Mouse (Mus musculus) cerebellum, adult (tissue): ENCODE measurements around the gene Gapvd1.
"Not testable (repeated sequence)": the region's sequence is repeated elsewhere in the genome, so short reads cannot be mapped to it uniquely, and the experiment has no call there.

ENCODE experiments used
- ATAC-seq: cut with Nextera tagmentation; 2 replicates; pipeline ENCODE4 v1.9.2; 2017; ENCODE audit warnings: mild to moderate bottlenecking, moderate library complexity, mixed read lengths; ENCODE audit not compliant: insufficient number of reproducible peaks, low FRiP score, low TSS enrichment

Gapvd1 gene

GRCm38 (mm10) chr2:34772252-34773235 lies 17.5 kb upstream of the Gapvd1 start:
- peak; percentile 24; the same call in 1 of the 2 replicates for ATAC-seq

GRCm38 (mm10) chr2:34771368-34772226 lies 16.6 kb upstream of the Gapvd1 start, which contains the start of gene Hspa5:
Gene Hspa5 (plus strand): TSS chr2:34771970.
- peak; percentile 100 for ATAC-seq

GRCm38 (mm10) chr2:34770951-34771350 lies 15.9 kb upstream of the Gapvd1 start:
- no peak for ATAC-seq

GRCm38 (mm10) chr2:34770049-34770448 lies 15.0 kb upstream of the Gapvd1 start:
- ATAC-seq = no peak

GRCm38 (mm10) chr2:34764801-34765200 lies 9.8 kb upstream of the Gapvd1 start:
- ATAC-seq = no peak

GRCm38 (mm10) chr2:34762872-34763271 lies 7.8 kb upstream of the Gapvd1 start:
- ATAC-seq = no peak

GRCm38 (mm10) chr2:34762174-34762573 lies 7.1 kb upstream of the Gapvd1 start:
- ATAC-seq = no peak

GRCm38 (mm10) chr2:34761272-34761671 lies 6.2 kb upstream of the Gapvd1 start:
- ATAC-seq = not testable (repeated sequence)

- ATAC-seq = no peak
These were observed 2.3 kb upstream of the Gapvd1 start for GRCm38 (mm10) chr2:34757341-34757740.

- peak; percentile 97 for ATAC-seq
These were observed 1.1 kb downstream of the Gapvd1 start for GRCm38 (mm10) chr2:34753811-34754550.

GRCm38 (mm10) chr2:34750245-34750644 lies 4.8 kb downstream of the Gapvd1 start:
- no peak for ATAC-seq

- ATAC-seq = no peak
These were observed 6.6 kb downstream of the Gapvd1 start for GRCm38 (mm10) chr2:34748479-34748878.

- ATAC-seq = no peak
These were observed 9.4 kb downstream of the Gapvd1 start for GRCm38 (mm10) chr2:34745673-34746072.

GRCm38 (mm10) chr2:34744476-34744875 lies 10.6 kb downstream of the Gapvd1 start:
- ATAC-seq = no peak

- ATAC-seq = no peak
These were observed 12.4 kb downstream of the Gapvd1 start for GRCm38 (mm10) chr2:34742675-34743074.

GRCm38 (mm10) chr2:34741390-34742159 lies 13.5 kb downstream of the Gapvd1 start:
- ATAC-seq = no peak

GRCm38 (mm10) chr2:34739684-34740391 lies 15.2 kb downstream of the Gapvd1 start:
- no peak for ATAC-seq

- no peak for ATAC-seq
These were observed 17.1 kb downstream of the Gapvd1 start for GRCm38 (mm10) chr2:34737911-34738310.

GRCm38 (mm10) chr2:34736626-34737025 lies 18.4 kb downstream of the Gapvd1 start:
- no peak for ATAC-seq
